Mouse (Mus musculus) embryonic facial prominence, embryonic 13.5 days (tissue): ENCODE measurements around the gene Mios. TPM values are rescaled to one million over a fixed set of nuclear protein-coding genes. Genes with fewer than 3 reads are reported as not detected.

Experiments
- ATAC-seq: fragments of 200-750 bp; cut with Nextera tagmentation; 2 replicates; pipeline ENCODE4 v1.8.0; 2017; ENCODE audit warnings: low read depth; ENCODE audit not compliant: insufficient number of reproducible peaks, insufficient read depth, low FRiP score, low TSS enrichment
- H3K27ac ChIP-seq: fragments of 300-500 bp; sonication (generic); 2 replicates; pipeline ENCODE4 v1.5.1; 2015; ENCODE audit warnings: moderate library complexity, mild to moderate bottlenecking, inconsistent platforms
- H3K27me3 ChIP-seq: fragments of 300-500 bp; sonication (generic); 2 replicates; pipeline ENCODE4 v1.6.1; 2015; ENCODE audit warnings: mild to moderate bottlenecking, inconsistent platforms
- H3K36me3 ChIP-seq: fragments of 300-500 bp; sonication (generic); 2 replicates; pipeline ENCODE4 v1.6.1; 2015; ENCODE audit warnings: mild to moderate bottlenecking, inconsistent platforms
- H3K4me1 ChIP-seq: fragments of 300-500 bp; sonication (generic); 2 replicates; pipeline ENCODE4 v1.6.1; 2015; ENCODE audit warnings: inconsistent platforms
- H3K4me2 ChIP-seq: fragments of 300-500 bp; sonication (generic); 2 replicates; pipeline ENCODE4 v1.6.1; 2015; ENCODE audit warnings: moderate library complexity, mild to moderate bottlenecking, inconsistent platforms
- H3K4me3 ChIP-seq: fragments of 300-500 bp; sonication (generic); 2 replicates; pipeline ENCODE4 v1.5.1; 2015; ENCODE audit warnings: mild to moderate bottlenecking, inconsistent platforms
- H3K9ac ChIP-seq: fragments of 300-500 bp; sonication (generic); 2 replicates; pipeline ENCODE4 v1.6.1; 2015; ENCODE audit warnings: mild to moderate bottlenecking, inconsistent platforms
- H3K9me3 ChIP-seq: fragments of 300-500 bp; sonication (generic); 2 replicates; pipeline ENCODE4 v1.6.1; 2016; ENCODE audit warnings: inconsistent platforms
- WGBS: fragments of 180-500 bp; shearing (Covaris S2); methylation state at CpG from one replicate; pipeline ENCODE4 v1.1.7; 2015; ENCODE audit warnings: mixed read lengths; 5-methylcytosine and 5-hydroxymethylcytosine counted together
- polyA plus RNA-seq: library from polyadenylated mRNA; unstranded; fragments of >200 nt; fragmentation: Nextera tagmentation; extraction: Ambion mirVana; gene quantifications from 2 replicates; pipeline ENCODE4 v1.2.1, GENCODE M21; 2015

Gene Mios
- polyA plus RNA-seq, 1 experiment from 2014 or later: 28.6 TPM

- Histone ChIP-seq H3K36me3 (peaks cover 8% of the 10 kb centered on the region), H3K4me3 (peak overlapping the region; percentile 82), H3K4me2 (peak overlapping the region; percentile 59), H3K9ac (peak overlapping the region; percentile 94), H3K27me3 (no peaks in the 10 kb centered on the region), H3K27ac (peak overlapping the region; percentile 95; the same call in 1 of the 2 replicates), H3K9me3 (no peaks in the 10 kb centered on the region), H3K4me1 (peaks cover 9% of the 10 kb centered on the region)
- no peak for ATAC-seq
- 11% methylated on average over 10 of the region's 10 CpGs for WGBS
These were observed 804 bp downstream of the Mios start for GRCm38 (mm10) chr6:8209866-8210186.

- Histone ChIP-seq H3K4me3 (no peak overlapping the region), H3K27me3 (no peaks in the 10 kb centered on the region), H3K4me2 (peak overlapping the region; percentile 59), H3K9me3 (no peaks in the 10 kb centered on the region), H3K36me3 (peaks cover 17% of the 10 kb centered on the region), H3K27ac (no peak overlapping the region), H3K4me1 (peaks cover 9% of the 10 kb centered on the region), H3K9ac (no peak overlapping the region)
- no peak for ATAC-seq
- 90% methylated on average over 3 of the region's 3 CpGs for WGBS
These were observed 1.6 kb downstream of the Mios start for GRCm38 (mm10) chr6:8210661-8211060.

- Histone ChIP-seq H3K27ac (no peak overlapping the region), H3K4me3 (no peak overlapping the region), H3K36me3 (peaks cover 40% of the 10 kb centered on the region), H3K27me3 (no peaks in the 10 kb centered on the region), H3K4me2 (no peak overlapping the region), H3K9ac (no peak overlapping the region), H3K4me1 (no peaks in the 10 kb centered on the region), H3K9me3 (no peaks in the 10 kb centered on the region)
- no peak for ATAC-seq
- WGBS: 90% methylated on average over 3 of the region's 3 CpGs
These were observed 18.0 kb downstream of the Mios start for GRCm38 (mm10) chr6:8227035-8227434.

- no peaks in the 10 kb centered on the region for H3K27me3 ChIP-seq
- no peak overlapping the region for H3K9ac ChIP-seq
- no peak overlapping the region for H3K27ac ChIP-seq
- H3K4me3 ChIP-seq: no peak overlapping the region
- no peaks in the 10 kb centered on the region for H3K9me3 ChIP-seq
- H3K4me1 ChIP-seq: no peaks in the 10 kb centered on the region
- H3K36me3 ChIP-seq: peaks cover 51% of the 10 kb centered on the region
- ATAC-seq: no peak
- H3K4me2 ChIP-seq: no peak overlapping the region
- 90% methylated on average over 3 of the region's 3 CpGs for WGBS
These were observed 19.6 kb downstream of the Mios start for GRCm38 (mm10) chr6:8228596-8228995.

- peak overlapping the region; percentile 84 for H3K9ac ChIP-seq
- peaks cover 13% of the 10 kb centered on the region for H3K4me1 ChIP-seq
- peak overlapping the region; percentile 78; the same call in 1 of the 2 replicates for H3K27ac ChIP-seq
- H3K36me3 ChIP-seq: peaks cover 15% of the 10 kb centered on the region
- H3K9me3 ChIP-seq: no peaks in the 10 kb centered on the region
- H3K27me3 ChIP-seq: no peaks in the 10 kb centered on the region
- peak overlapping the region; percentile 82 for H3K4me2 ChIP-seq
- ATAC-seq: no peak
- peak overlapping the region; percentile 75 for H3K4me3 ChIP-seq
- 8% methylated on average over 6 of the region's 6 CpGs for WGBS
These were observed 49.3 kb downstream of the Mios start for GRCm38 (mm10) chr6:8258316-8258715.

- Histone ChIP-seq H3K36me3 (peaks cover 12% of the 10 kb centered on the region), H3K27me3 (no peaks in the 10 kb centered on the region), H3K9me3 (no peaks in the 10 kb centered on the region), H3K4me2 (peak within 1 kb of the TSS; percentile 93), H3K9ac (peak within 1 kb of the TSS; percentile 84), H3K4me3 (peak within 1 kb of the TSS; percentile 75), H3K4me1 (peaks cover 13% of the 10 kb centered on the region), H3K27ac (peak within 1 kb of the TSS; percentile 78)
- WGBS: under 1% methylated on average over 64 of the region's 64 CpGs
- ATAC-seq: peak; percentile 100
These were observed 50.1 kb downstream of the Mios start, which contains the start of the genes Rpa3, Umad1 and Gm45062 for GRCm38 (mm10) chr6:8259004-8259666. TSS of gene Rpa3 (minus strand) at chr6:8259173. TSS of gene Umad1 (plus strand) at chr6:8259288. TSS of gene Gm45062 (plus strand) at chr6:8259450.

GRCm38 (mm10) chr6:8259667-8260044 lies 50.6 kb downstream of the Mios start:
- Histone ChIP-seq H3K9ac (peak overlapping the region; percentile 82), H3K27me3 (no peaks in the 10 kb centered on the region), H3K9me3 (no peaks in the 10 kb centered on the region), H3K4me1 (peaks cover 13% of the 10 kb centered on the region), H3K27ac (0 out of 2 replicates have a peak overlapping the region, but pooled peaks have one; percentile 69), H3K36me3 (0 out of 2 replicates have a peak, but pooled peaks cover 6% of the 10 kb centered on the region), H3K4me2 (peak overlapping the region; percentile 93), H3K4me3 (peak overlapping the region; percentile 75)
- no peak for ATAC-seq
- WGBS: under 1% methylated on average over 8 of the region's 8 CpGs

GRCm38 (mm10) chr6:8271047-8271446 lies 62.0 kb downstream of the Mios start:
- no peak overlapping the region for H3K4me3 ChIP-seq
- no peak overlapping the region for H3K4me2 ChIP-seq
- H3K27ac ChIP-seq: no peak overlapping the region
- ATAC-seq: no peak
- no peaks in the 10 kb centered on the region for H3K4me1 ChIP-seq
- no peaks in the 10 kb centered on the region for H3K27me3 ChIP-seq
- WGBS: 90% methylated on average over 3 of the region's 3 CpGs
- H3K9me3 ChIP-seq: no peaks in the 10 kb centered on the region
- H3K36me3 ChIP-seq: peaks cover 13% of the 10 kb centered on the region
- H3K9ac ChIP-seq: no peak overlapping the region

GRCm38 (mm10) chr6:8274387-8275054 lies 65.5 kb downstream of the Mios start:
- Histone ChIP-seq H3K9ac (no peak overlapping the region), H3K4me1 (no peaks in the 10 kb centered on the region), H3K4me2 (no peak overlapping the region), H3K9me3 (no peaks in the 10 kb centered on the region), H3K27me3 (no peaks in the 10 kb centered on the region), H3K36me3 (peaks cover 13% of the 10 kb centered on the region), H3K27ac (no peak overlapping the region), H3K4me3 (no peak overlapping the region)
- ATAC-seq: no peak
- WGBS: 34% methylated on average over 6 of the region's 6 CpGs

- Histone ChIP-seq H3K9me3 (no peaks in the 10 kb centered on the region), H3K4me3 (no peak overlapping the region), H3K4me1 (no peaks in the 10 kb centered on the region), H3K27ac (no peak overlapping the region), H3K4me2 (no peak overlapping the region), H3K27me3 (no peaks in the 10 kb centered on the region), H3K9ac (no peak overlapping the region), H3K36me3 (peaks cover 13% of the 10 kb centered on the region)
- 4% methylated on average over 1 of the region's 1 CpGs for WGBS
- no peak for ATAC-seq
These were observed 66.1 kb downstream of the Mios start for GRCm38 (mm10) chr6:8275098-8275497.

GRCm38 (mm10) chr6:8276431-8276830 lies 67.4 kb downstream of the Mios start:
- no peaks in the 10 kb centered on the region for H3K9me3 ChIP-seq
- no peaks in the 10 kb centered on the region for H3K4me1 ChIP-seq
- WGBS: 78% methylated on average over 4 of the region's 4 CpGs
- no peak overlapping the region for H3K9ac ChIP-seq
- H3K27ac ChIP-seq: no peak overlapping the region
- peaks cover 9% of the 10 kb centered on the region for H3K36me3 ChIP-seq
- H3K4me2 ChIP-seq: no peak overlapping the region
- no peak overlapping the region for H3K4me3 ChIP-seq
- H3K27me3 ChIP-seq: no peaks in the 10 kb centered on the region
- no peak for ATAC-seq

GRCm38 (mm10) chr6:8278426-8279002 lies 69.5 kb downstream of the Mios start:
- H3K27me3 ChIP-seq: no peaks in the 10 kb centered on the region
- ATAC-seq: no peak
- WGBS: 74% methylated on average over 5 of the region's 5 CpGs
- H3K4me3 ChIP-seq: no peak overlapping the region
- no peaks in the 10 kb centered on the region for H3K4me1 ChIP-seq
- H3K36me3 ChIP-seq: no peaks in the 10 kb centered on the region
- no peak overlapping the region for H3K9ac ChIP-seq
- no peaks in the 10 kb centered on the region for H3K9me3 ChIP-seq
- no peak overlapping the region for H3K27ac ChIP-seq
- H3K4me2 ChIP-seq: no peak overlapping the region
